Mouse (Mus musculus) layer of hippocampus, adult 9-11 months (tissue): ENCODE results near the gene Fkbp10.

Source experiments
- DNase-seq: peaks from one replicate; pipeline ENCODE4 v3.0.0; 2022

Fkbp10 gene

DNA sequence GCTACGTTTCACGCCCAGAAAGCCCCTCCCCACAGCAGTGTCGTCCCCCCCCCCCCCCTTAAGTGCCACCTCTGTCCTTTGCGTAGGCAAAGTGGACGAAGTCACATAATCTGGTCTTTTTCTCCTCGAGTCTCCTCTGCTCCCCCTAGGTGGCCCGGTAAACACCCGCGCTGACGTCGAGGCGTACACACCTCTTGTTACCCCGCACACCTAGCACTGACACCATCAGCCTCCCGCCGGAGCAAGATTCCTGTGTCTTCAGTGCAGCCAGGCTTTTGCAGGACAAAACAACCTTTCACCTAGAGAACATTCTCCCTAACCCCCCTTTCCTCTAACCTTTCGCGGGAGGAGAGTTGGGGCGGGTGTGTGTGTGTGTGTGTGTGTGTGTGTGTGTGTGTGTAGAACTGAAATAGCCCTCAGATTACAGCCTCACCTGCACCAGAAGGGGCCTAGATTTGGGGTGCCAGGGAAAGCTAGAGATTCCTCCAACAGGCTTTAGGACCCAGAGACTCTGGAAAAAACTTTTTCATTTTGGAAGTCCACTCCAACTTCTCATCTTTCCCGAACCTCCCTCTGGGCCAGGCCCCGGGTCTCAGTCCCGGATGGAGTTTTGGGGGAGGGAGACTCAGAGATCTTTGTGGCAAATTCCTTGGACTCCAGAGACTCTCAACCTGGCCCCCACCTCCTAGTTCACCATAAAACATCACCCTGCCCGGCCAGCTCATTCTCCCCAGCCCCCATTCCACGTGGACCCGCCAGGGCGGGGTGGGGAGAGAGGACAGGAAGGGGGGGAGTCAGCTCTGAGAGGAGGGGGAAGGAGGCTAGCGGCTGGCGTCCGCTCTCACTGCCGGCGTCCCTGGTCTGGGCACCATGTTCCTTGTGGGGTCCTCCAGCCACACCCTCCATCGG lies at the start of gene Fkbp10:
TSS of gene Fkbp10 (plus strand) at position 784 of the 909 bp plus-strand sequence.
- DNase-seq, result no peak

DNA sequence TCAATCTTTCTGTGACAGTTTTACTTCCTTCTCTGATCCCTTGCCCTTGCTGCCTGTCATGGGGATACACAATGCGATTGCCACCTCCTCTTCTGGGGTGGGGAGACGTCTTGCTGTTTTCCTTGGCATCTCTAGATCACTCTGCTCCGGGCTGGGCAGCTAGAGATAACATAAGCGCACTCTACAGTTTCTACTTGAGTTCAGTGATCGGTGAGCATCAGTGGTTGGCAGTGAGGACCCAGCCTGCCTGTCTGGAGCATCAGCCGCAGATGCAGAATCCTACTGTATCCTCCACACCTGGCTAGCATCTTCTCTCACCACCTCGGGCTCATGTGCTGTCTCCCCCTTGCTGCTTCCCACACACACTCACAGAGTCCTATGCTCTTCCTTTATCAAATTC lies 46.4 kb upstream of the Fkbp10 start:
- no peak for DNase-seq

DNA sequence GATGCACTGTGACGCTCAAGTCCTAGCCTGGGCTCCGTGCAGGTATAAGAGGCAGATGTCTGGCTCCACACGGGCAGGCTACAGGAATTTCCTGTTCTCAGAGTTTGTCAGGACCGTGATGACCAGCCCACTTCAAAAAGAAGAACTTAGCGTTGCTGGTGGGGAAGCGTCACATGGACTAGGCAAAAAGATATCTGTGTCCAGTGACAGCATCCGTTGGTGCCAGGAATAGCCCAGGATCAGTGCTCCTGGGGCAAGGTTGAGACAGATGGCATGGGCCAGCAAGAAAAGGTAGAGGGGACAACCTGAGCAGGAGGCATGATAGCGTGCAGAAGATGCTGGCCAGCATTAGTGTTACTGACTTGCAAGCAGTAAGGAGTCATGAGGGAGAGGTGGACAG lies 45.7 kb upstream of the Fkbp10 start:
- DNase-seq, result no peak

DNA sequence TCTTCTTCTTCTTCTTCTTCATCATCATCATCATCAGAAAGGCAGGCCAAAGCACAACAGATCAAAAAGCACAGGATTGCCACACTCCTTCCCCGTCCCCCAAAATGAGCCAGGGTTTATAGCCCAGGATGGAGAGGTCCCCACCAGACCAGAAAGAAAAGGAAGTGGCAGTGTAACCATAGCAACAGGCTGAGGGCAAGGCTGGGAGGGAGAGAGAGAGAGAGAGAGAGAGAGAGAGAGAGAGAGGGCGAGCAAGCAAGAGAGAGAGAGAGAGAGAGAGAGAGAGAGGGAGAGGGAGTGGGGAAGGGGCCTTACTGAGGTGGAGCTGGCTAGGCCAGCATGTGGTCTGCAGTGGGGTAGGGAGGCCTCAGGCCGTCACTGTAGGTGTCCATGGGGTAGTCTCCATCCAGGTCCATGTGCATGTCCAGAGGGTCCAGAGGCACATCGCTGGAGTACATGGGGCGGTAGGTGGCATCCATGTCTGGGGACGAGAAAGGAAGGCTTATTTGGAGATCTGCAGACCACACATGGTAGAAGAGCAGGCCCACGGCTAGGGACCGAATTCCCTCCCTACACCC lies 43.4 kb upstream of the Fkbp10 start:
- no peak for DNase-seq

DNA sequence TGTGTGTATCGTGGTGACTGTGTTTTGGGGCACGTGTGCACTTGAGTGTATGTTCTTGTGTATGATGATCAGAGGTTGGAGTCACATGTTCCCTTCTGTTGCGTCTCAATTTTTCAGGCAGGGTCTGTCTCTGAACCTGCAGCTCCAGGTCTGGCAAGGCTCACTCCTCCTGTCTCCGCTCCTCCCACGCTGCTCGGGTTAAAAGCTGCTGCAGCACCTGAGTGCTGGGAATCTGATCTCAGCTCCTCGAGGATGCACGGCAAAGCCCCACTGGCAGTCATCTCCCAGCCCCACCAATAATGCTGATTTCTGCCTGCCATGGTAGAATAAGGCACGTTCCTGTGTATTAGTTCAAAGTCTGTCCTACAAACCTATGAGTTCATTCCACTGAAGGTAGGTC lies 40.4 kb upstream of the Fkbp10 start:
- no peak for DNase-seq

DNA sequence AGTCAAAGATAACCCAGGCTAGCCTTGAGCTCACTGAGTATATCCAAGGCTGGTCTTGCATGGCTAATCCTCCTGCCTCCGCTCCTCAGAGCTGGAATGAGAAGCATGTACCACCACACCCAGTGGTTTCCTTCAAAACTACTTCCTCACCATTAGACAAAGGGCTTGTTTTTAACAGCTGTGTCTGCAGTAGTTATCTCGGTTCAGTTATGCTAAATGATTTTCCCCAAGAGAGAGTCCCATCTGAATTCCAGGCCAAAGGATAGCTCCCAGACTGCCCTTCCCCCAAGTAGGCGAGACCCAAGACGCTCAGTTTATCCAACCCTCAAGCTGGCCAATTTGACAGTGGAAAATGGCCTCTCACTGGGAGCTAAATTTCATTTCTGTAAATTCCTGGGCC lies 39.5 kb upstream of the Fkbp10 start:
- DNase-seq, result no peak

DNA sequence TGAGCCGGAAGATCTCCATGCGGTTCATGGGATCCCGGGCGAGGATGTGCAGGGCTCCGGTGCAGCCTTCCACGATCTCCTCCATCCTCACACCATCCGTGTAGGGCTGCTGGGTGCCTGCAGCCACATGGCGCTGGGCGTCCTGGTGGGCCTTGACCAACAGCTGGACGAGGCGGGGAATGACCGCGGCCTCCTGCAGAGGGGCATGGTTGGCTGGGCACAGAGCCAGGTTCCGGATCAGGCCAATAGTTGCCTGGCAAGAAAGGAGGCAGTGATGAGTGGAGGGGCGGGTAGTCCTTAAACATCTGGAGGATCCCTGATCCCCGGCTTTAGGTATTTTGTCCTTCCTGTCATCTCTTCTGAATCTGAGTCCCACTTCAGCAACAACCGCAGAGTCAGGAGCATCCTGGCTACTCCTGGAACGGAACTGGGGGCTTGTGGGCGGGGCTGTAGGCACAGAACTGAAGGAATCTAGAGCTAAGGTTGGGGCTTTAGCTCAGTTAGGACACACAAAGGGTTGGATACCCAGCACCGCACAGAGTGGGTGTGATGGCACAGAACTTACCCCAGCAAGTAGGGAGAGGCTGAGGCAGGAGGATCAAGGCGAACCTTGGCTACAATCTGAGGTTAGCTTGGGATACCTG lies 38.6 kb upstream of the Fkbp10 start:
- no peak for DNase-seq

DNA sequence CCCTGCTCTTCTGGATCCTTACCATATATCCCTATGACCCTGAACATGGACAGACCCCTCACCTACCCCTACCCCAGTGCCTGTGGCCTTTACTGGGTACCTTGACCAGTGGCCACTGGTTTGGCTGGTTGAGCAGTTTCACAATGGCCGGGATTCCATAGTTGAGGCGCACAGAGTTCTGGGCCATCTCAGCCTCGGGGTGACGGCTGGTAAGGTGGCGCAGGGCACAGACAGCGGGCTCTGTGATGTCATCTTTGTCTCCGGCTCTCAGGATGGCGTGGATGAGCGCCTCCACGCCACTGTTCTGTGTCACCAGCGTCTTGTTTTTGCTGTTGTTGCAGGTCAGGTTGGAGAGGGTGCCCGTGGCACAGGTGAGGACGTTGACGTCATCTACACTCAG lies 37.5 kb upstream of the Fkbp10 start:
- DNase-seq, result no peak

GRCm38 (mm10) chr11:100378446-100378845 lies 37.1 kb upstream of the Fkbp10 start:
- no peak for DNase-seq

- no peak for DNase-seq
Measured at GRCm38 (mm10) chr11:100379311-100379710, 36.2 kb upstream of the Fkbp10 start.

DNA sequence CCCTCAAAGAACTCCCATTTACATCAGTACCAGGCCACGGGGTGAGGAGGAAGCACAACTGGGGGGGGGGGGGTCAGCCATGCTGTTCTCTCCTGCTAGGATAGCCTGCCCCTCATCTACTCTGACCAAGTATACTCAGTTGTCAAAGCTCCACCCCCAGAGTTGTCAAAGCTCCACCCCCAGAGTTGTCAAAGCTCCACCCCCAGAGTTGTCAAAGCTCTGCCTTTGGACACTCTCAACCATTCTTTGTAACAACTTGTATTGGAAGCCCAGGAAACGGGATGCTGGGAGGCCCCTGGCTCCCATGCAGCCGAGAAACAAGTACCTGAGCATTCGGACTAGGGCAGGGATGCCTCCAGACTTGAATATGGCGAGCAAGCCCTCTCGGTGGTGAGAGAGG lies 32.8 kb upstream of the Fkbp10 start:
- DNase-seq, result no peak

- no peak for DNase-seq
Measured at GRCm38 (mm10) chr11:100385016-100385415, 30.5 kb upstream of the Fkbp10 start.

- DNase-seq, result no peak
Measured at GRCm38 (mm10) chr11:100386586-100386985, 28.9 kb upstream of the Fkbp10 start.

- DNase-seq, result no peak
Measured at GRCm38 (mm10) chr11:100387111-100387510, 28.4 kb upstream of the Fkbp10 start.

DNA sequence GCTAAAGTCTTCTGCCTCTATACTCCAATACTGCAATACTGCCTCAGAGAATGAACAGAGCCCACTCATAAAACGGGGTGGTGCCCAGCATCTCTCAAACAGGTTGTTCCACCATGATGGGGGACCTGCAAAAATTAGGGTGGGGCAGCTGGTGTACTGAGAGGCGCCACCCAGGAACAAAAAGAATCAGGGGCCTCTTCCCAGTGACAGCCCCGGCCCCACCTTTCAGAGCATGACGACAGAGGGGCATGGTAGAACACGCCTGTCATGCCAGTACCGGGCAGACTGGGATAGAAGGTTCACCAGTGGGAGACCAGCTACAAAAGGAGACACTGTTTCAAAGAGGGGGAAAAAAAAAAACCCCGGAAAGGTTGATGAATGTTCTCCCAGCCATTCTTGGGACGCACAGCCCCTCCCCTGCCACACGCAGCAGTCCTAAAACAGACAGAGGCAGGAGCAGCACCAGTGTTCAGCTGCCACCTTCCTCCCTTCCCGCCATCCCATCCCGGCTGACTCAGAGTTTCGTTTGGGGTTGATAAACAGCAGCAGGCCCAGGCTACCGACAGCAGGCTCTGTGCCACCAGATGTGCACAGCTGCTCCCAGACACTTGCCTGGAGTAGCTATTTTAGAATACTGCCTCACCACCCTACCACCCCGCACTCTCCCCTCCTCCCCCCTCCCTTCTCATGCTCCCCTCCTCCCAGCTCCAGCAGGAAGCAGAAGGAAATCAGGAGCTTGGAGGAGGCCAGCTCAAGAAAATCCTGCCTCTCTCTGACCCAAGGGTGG lies 27.7 kb upstream of the Fkbp10 start:
- DNase-seq, result no peak

DNA sequence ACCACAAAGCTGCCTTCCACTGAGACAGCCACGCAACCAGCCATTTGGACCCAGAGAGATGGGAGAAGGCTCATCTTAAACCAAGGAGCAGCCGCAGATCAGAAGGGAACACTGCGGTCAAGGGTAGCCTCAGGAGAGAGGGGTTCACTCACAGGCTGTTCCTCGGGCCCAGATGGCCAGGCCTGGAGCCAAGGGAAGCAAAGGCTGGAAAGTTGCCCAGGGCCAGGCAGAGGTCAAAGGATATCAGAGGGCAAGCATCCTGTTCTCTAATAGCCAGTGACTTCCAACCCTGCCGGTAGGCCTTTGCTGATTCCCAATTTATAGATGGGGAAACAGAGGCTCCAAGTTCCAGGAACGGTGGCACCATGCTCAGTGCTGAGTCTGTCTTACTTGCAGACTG lies 26.9 kb upstream of the Fkbp10 start:
- no peak for DNase-seq

- no peak for DNase-seq
Measured at GRCm38 (mm10) chr11:100389931-100390445, 25.5 kb upstream of the Fkbp10 start.

GRCm38 (mm10) chr11:100391081-100391883 lies 24.2 kb upstream of the Fkbp10 start:
- DNase-seq, result no peak

- no peak for DNase-seq
Measured at GRCm38 (mm10) chr11:100391884-100392345, 23.6 kb upstream of the Fkbp10 start.

DNA sequence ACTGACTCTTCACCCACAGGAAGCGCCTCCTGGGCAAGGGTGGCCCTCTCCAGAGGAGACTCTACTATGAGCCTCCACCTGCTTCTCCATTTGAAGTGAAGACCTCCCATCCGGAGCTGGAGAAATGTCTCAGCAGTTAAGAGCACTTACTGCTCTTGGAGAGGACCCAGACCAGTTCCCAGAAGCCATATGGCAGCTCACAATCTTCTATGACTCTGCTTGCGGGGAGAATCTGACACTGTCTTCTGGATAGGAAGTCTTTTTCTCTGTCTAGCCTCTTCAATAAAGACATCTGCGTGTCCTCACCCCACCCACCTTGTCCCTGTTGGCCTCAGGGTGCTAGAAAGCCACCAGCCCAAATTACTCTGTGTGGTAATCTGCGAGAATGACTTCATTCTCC lies 22.5 kb upstream of the Fkbp10 start:
- no peak for DNase-seq

- no peak for DNase-seq
Measured at GRCm38 (mm10) chr11:100393733-100394132, 21.8 kb upstream of the Fkbp10 start.
